Mouse (Mus musculus) forebrain, embryonic 13.5 days (tissue): ENCODE results near the gene Nfkbib. TPM values are rescaled to one million over a fixed set of nuclear protein-coding genes. Genes with fewer than 3 reads are reported as not detected.
A peak's percentile ranks its signal among the peaks of the same experiment; 100 is the strongest.

Experiments
- ATAC-seq: fragments of 200-750 bp; cut with Nextera tagmentation; 2 replicates; pipeline ENCODE4 v1.8.0; 2017
- H3K27ac ChIP-seq: fragments of 300-500 bp; sonication (generic); 2 replicates; pipeline ENCODE4 v1.5.1; 2015; ENCODE audit warnings: inconsistent platforms, mild to moderate bottlenecking, moderate library complexity
- H3K27me3 ChIP-seq: fragments of 300-500 bp; sonication (generic); 2 replicates; pipeline ENCODE4 v1.6.1; 2015; ENCODE audit warnings: mild to moderate bottlenecking, inconsistent platforms
- H3K36me3 ChIP-seq: fragments of 300-500 bp; sonication (generic); 2 replicates; pipeline ENCODE4 v1.6.1; 2015; ENCODE audit warnings: mild to moderate bottlenecking, inconsistent platforms; ENCODE audit not compliant: poor library complexity, severe bottlenecking
- H3K4me1 ChIP-seq: fragments of 300-500 bp; sonication (generic); 2 replicates; pipeline ENCODE4 v1.6.1; 2015; ENCODE audit warnings: inconsistent platforms
- H3K4me2 ChIP-seq: fragments of 300-500 bp; sonication (generic); 2 replicates; pipeline ENCODE4 v1.6.1; 2015; ENCODE audit warnings: inconsistent platforms, mild to moderate bottlenecking, moderate library complexity
- H3K4me3 ChIP-seq: fragments of 300-500 bp; sonication (generic); 2 replicates; pipeline ENCODE4 v1.5.1; 2015; ENCODE audit warnings: mild to moderate bottlenecking, inconsistent platforms
- H3K9ac ChIP-seq: fragments of 300-500 bp; sonication (generic); 2 replicates; pipeline ENCODE4 v1.6.1; 2015; ENCODE audit warnings: mild to moderate bottlenecking, inconsistent platforms
- H3K9me3 ChIP-seq: fragments of 300-500 bp; sonication (generic); replicated peaks from 2 replicates; pipeline ENCODE4 v1.6.1; 2016; ENCODE audit warnings: inconsistent platforms
- WGBS: fragments of 180-500 bp; shearing (Covaris S2); methylation state at CpG from one replicate; pipeline ENCODE4 v1.1.7; 2015; 5-methylcytosine and 5-hydroxymethylcytosine counted together
- polyA plus RNA-seq: library from polyadenylated mRNA; unstranded; fragments of >200 nt; fragmentation: Nextera tagmentation; extraction: Ambion mirVana; gene quantifications from 2 replicates; pipeline ENCODE4 v1.2.1, GENCODE M21; 2015

The Nfkbib gene
- polyA plus RNA-seq, 1 experiment from 2014 or later: 51.0 TPM

DNA sequence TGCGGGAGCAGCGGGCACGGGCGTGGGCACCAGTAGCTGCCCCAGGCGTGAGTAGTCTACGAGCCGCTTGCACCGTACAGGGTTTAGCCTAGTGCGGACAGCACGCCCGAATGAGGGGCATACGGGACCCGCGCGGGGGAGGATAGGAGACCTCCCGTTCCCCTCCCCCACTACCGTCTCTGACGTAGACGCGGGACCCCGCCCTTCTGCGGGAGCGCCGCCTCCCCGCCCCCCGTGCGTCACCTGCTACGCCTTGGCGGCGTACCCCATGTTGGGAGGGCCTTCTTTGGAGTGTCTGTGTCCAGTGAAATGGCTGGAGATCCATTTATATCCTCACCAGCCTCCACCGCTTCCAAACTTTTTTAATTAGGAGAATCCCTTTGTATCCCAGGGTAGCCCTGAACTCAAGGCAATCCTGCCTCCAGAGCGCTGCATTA is 41.7 kb upstream of the Nfkbib start:
- H3K36me3 ChIP-seq: peaks cover 18% of the 10 kb centered on the region
- H3K9ac ChIP-seq: peak overlapping the region; percentile 87
- H3K27me3 ChIP-seq: no peaks in the 10 kb centered on the region
- H3K4me3 ChIP-seq: peak overlapping the region; percentile 77
- H3K9me3 ChIP-seq: no peaks in the 10 kb centered on the region
- peaks cover 33% of the 10 kb centered on the region for H3K4me1 ChIP-seq
- H3K27ac ChIP-seq: peak overlapping the region; percentile 99
- under 1% methylated on average over 31 of the region's 32 CpGs for WGBS
- H3K4me2 ChIP-seq: peak overlapping the region; percentile 80
- ATAC-seq: peak; percentile 61

- H3K9ac ChIP-seq: peak within 1 kb of the TSS; percentile 87
- H3K4me3 ChIP-seq: peak within 1 kb of the TSS; percentile 77
- peaks cover 12% of the 10 kb centered on the region for H3K36me3 ChIP-seq
- H3K27ac ChIP-seq: peak within 1 kb of the TSS; percentile 99
- peaks cover 30% of the 10 kb centered on the region for H3K4me1 ChIP-seq
- no peaks in the 10 kb centered on the region for H3K27me3 ChIP-seq
- peak within 1 kb of the TSS; percentile 80 for H3K4me2 ChIP-seq
- 2% methylated on average over 33 of the region's 35 CpGs for WGBS
- no peaks in the 10 kb centered on the region for H3K9me3 ChIP-seq
- ATAC-seq: no peak
Measured at GRCm38 (mm10) chr7:28808221-28808941, 41.1 kb upstream of the Nfkbib start, which contains the start of gene Hnrnpl. Gene Hnrnpl (plus strand): TSS chr7:28808541.

GRCm38 (mm10) chr7:28807641-28808220 is 40.4 kb upstream of the Nfkbib start:
- no peak for ATAC-seq

GRCm38 (mm10) chr7:28806869-28807268 is 39.6 kb upstream of the Nfkbib start:
- 80% methylated on average over 4 of the region's 4 CpGs for WGBS

More at GRCm38 (mm10) chr7:28807641-28808220, 40.4 kb upstream of the Nfkbib start:
- peak overlapping the region; percentile 87 for H3K9ac ChIP-seq
- no peaks in the 10 kb centered on the region for H3K27me3 ChIP-seq
- H3K36me3 ChIP-seq: peaks cover 6% of the 10 kb centered on the region
- H3K4me2 ChIP-seq: peak overlapping the region; percentile 80
- H3K9me3 ChIP-seq: no peaks in the 10 kb centered on the region
- 20% methylated on average over 6 of the region's 8 CpGs for WGBS
- H3K4me1 ChIP-seq: peaks cover 30% of the 10 kb centered on the region
- peak overlapping the region; percentile 77 for H3K4me3 ChIP-seq
- H3K27ac ChIP-seq: peak overlapping the region; percentile 99

GRCm38 (mm10) chr7:28803756-28804155 is 36.4 kb upstream of the Nfkbib start:
- ATAC-seq: no peak
- H3K4me1 ChIP-seq: peaks cover 32% of the 10 kb centered on the region
- no peak overlapping the region for H3K9ac ChIP-seq
- H3K36me3 ChIP-seq: no peaks in the 10 kb centered on the region
- 82% methylated on average over 4 of the region's 4 CpGs for WGBS
- no peak overlapping the region for H3K27ac ChIP-seq
- no peak overlapping the region for H3K4me2 ChIP-seq
- no peaks in the 10 kb centered on the region for H3K9me3 ChIP-seq
- H3K27me3 ChIP-seq: no peaks in the 10 kb centered on the region
- no peak overlapping the region for H3K4me3 ChIP-seq

More at GRCm38 (mm10) chr7:28806869-28807268, 39.6 kb upstream of the Nfkbib start:
- Histone ChIP-seq H3K4me3 (no peak overlapping the region), H3K27ac (no peak overlapping the region), H3K36me3 (no peaks in the 10 kb centered on the region), H3K4me1 (peaks cover 30% of the 10 kb centered on the region), H3K9me3 (no peaks in the 10 kb centered on the region), H3K4me2 (no peak overlapping the region), H3K9ac (no peak overlapping the region), H3K27me3 (no peaks in the 10 kb centered on the region)
- no peak for ATAC-seq

DNA sequence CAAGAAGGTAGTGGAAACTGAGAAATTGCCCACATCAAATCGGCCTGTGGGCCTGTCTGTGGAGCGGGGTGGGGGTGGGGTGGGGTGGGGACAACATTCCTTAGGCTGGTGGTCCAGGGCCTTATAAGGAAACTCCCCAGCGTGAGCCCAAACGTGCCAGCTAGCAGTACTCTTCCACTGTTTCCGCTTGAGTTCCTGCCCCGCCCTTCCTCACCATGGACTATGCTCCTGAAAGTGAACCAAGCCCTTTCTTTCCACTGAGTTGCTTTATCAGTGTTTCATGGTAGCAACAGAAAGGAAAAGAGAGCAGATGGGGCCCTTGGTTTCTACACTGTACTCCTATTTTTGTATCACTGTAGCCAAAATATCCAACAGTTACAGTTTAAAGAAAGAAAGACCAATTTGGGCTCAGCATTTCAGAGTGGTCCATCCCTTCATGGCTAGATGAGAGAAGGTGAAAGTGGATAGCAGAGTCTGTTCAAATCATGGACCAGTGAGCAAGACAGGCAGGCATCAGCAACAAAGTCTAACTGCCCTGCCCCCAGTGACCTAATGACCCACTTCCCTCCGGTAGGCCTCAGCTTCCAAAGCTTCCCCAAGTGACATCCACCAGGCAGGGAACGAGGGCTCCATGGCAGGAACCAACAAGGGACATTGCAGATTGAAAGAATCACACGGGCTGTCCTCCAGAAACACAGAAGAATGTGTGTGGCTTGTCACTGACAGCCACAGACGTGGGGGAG is 35.7 kb upstream of the Nfkbib start:
- Histone ChIP-seq H3K9me3 (no peaks in the 10 kb centered on the region), H3K27me3 (no peaks in the 10 kb centered on the region), H3K9ac (peak overlapping the region; percentile 46; the same call in 1 of the 2 replicates), H3K4me3 (no peak overlapping the region), H3K4me2 (peak overlapping the region; percentile 33), H3K27ac (peak overlapping the region; percentile 59), H3K36me3 (no peaks in the 10 kb centered on the region), H3K4me1 (peaks cover 28% of the 10 kb centered on the region)
- 6% methylated on average over 10 of the region's 10 CpGs for WGBS
- no peak for ATAC-seq

- no peak for ATAC-seq
- no peaks in the 10 kb centered on the region for H3K27me3 ChIP-seq
- H3K4me2 ChIP-seq: peak overlapping the region; percentile 33
- H3K4me3 ChIP-seq: no peak overlapping the region
- no peaks in the 10 kb centered on the region for H3K36me3 ChIP-seq
- WGBS: 17% methylated on average over 10 of the region's 10 CpGs
- H3K9me3 ChIP-seq: no peaks in the 10 kb centered on the region
- H3K27ac ChIP-seq: peak overlapping the region; percentile 59
- H3K9ac ChIP-seq: peak overlapping the region; percentile 26; the same call in 1 of the 2 replicates
- H3K4me1 ChIP-seq: peaks cover 23% of the 10 kb centered on the region
Measured at GRCm38 (mm10) chr7:28801901-28802670, 34.8 kb upstream of the Nfkbib start.

DNA sequence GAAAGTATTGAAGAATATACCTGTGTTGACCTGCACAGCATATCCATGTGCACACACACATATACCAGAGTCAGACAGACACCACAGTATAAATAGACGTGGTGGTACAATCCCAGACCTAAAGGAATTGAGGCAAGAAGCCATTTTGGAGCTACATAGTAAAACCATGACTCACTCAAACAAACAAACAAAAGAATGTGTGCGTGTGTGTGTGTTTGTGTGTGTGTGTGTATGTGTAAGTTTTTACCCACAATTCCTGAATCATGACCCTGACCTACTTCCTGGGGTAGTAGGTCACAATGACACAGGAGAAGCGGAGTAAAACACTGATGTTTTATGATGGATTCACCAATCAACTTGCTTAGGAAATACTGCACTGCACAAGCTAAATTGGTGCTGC is 34.1 kb upstream of the Nfkbib start:
- Histone ChIP-seq H3K4me2 (no peak overlapping the region), H3K27me3 (no peaks in the 10 kb centered on the region), H3K4me3 (no peak overlapping the region), H3K9me3 (no peaks in the 10 kb centered on the region), H3K36me3 (no peaks in the 10 kb centered on the region), H3K27ac (peak overlapping the region; percentile 59; the same call in 1 of the 2 replicates), H3K4me1 (peaks cover 28% of the 10 kb centered on the region), H3K9ac (no peak overlapping the region)
- WGBS: 75% methylated on average over 3 of the region's 3 CpGs
- no peak for ATAC-seq

DNA sequence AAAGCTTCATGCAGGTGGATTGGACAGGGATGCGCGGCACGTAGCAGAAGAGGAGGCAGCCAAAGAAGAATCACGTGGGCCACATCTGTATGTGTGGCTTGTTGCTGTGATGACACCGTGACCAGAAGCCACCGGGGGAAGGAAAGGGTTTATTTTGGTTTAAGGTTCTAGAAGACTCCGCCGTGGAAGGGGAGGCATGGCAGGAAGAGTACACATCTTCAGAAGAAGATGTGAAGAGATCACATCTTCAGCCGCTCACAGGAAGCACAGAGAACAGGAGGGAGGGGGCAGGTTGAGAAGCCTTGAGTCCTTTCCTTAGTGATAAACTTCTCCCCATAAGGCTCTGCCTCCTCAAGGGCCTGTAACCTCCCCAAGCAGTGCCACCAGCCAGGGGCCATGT is 32.7 kb upstream of the Nfkbib start:
- no peaks in the 10 kb centered on the region for H3K36me3 ChIP-seq
- no peak overlapping the region for H3K4me3 ChIP-seq
- no peak for ATAC-seq
- no peak overlapping the region for H3K4me2 ChIP-seq
- H3K9me3 ChIP-seq: no peaks in the 10 kb centered on the region
- H3K4me1 ChIP-seq: peaks cover 29% of the 10 kb centered on the region
- no peaks in the 10 kb centered on the region; the same call in 1 of the 2 replicates for H3K27me3 ChIP-seq
- no peak overlapping the region for H3K27ac ChIP-seq
- 96% methylated on average over 9 of the region's 9 CpGs for WGBS
- H3K9ac ChIP-seq: no peak overlapping the region

- 15% methylated on average over 32 of the region's 32 CpGs for WGBS
- H3K9ac ChIP-seq: peak overlapping the region; percentile 58
- ATAC-seq: peak; percentile 72
- peak overlapping the region; percentile 9 for H3K4me3 ChIP-seq
- peaks cover 7% of the 10 kb centered on the region for H3K4me1 ChIP-seq
- no peaks in the 10 kb centered on the region for H3K36me3 ChIP-seq
- H3K27me3 ChIP-seq: no peaks in the 10 kb centered on the region; the same call in 1 of the 2 replicates
- no peak overlapping the region for H3K27ac ChIP-seq
- H3K4me2 ChIP-seq: peak overlapping the region; percentile 51
- no peaks in the 10 kb centered on the region for H3K9me3 ChIP-seq
Measured at GRCm38 (mm10) chr7:28796562-28796975, 29.3 kb upstream of the Nfkbib start.

- 83% methylated on average over 15 of the region's 15 CpGs for WGBS
- no peaks in the 10 kb centered on the region; the same call in 1 of the 2 replicates for H3K27me3 ChIP-seq
- H3K36me3 ChIP-seq: no peaks in the 10 kb centered on the region
- H3K27ac ChIP-seq: no peak overlapping the region
- ATAC-seq: no peak
- H3K9ac ChIP-seq: no peak overlapping the region
- no peak overlapping the region for H3K4me3 ChIP-seq
- no peaks in the 10 kb centered on the region for H3K9me3 ChIP-seq
- H3K4me2 ChIP-seq: no peak overlapping the region
- 0 out of 2 replicates have a peak, but pooled peaks cover 6% of the 10 kb centered on the region for H3K4me1 ChIP-seq
Measured at GRCm38 (mm10) chr7:28795832-28796231, 28.5 kb upstream of the Nfkbib start.
